Mouse (Mus musculus) liver, embryonic 15.5 days (tissue): ENCODE measurements around the gene Lcn12. TPM values are rescaled to one million over a fixed set of nuclear protein-coding genes. Genes with fewer than 3 reads are reported as not detected.

Experiments
- ATAC-seq: fragments of 200-750 bp; cut with Nextera tagmentation; 2 replicates; pipeline ENCODE4 v1.8.0; 2017; ENCODE audit warnings: moderate number of reproducible peaks, mild to moderate bottlenecking, moderate library complexity; ENCODE audit not compliant: insufficient read depth
- H3K27ac ChIP-seq: fragments of 300-500 bp; sonication (generic); replicated peaks from 2 replicates; pipeline ENCODE4 v1.5.1; 2015; ENCODE audit warnings: mild to moderate bottlenecking, inconsistent platforms
- H3K27me3 ChIP-seq: fragments of 300-500 bp; sonication (generic); 2 replicates; pipeline ENCODE4 v1.6.1; 2015; ENCODE audit warnings: mild to moderate bottlenecking, inconsistent platforms
- H3K36me3 ChIP-seq: fragments of 300-500 bp; sonication (generic); replicated peaks from 2 replicates; pipeline ENCODE4 v1.6.1; 2015; ENCODE audit warnings: moderate library complexity, mild to moderate bottlenecking, inconsistent platforms
- H3K4me1 ChIP-seq: fragments of 300-500 bp; sonication (generic); replicated peaks from 2 replicates; pipeline ENCODE4 v1.6.1; 2015; ENCODE audit warnings: inconsistent platforms
- H3K4me2 ChIP-seq: fragments of 300-500 bp; sonication (generic); 2 replicates; pipeline ENCODE4 v1.6.1; 2015; ENCODE audit warnings: moderate library complexity, mild to moderate bottlenecking, inconsistent platforms
- H3K4me3 ChIP-seq: fragments of 300-500 bp; sonication (generic); replicated peaks from 2 replicates; pipeline ENCODE4 v1.5.1; 2015; ENCODE audit warnings: mild to moderate bottlenecking, inconsistent platforms
- H3K9ac ChIP-seq: fragments of 300-500 bp; sonication (generic); 2 replicates; pipeline ENCODE4 v1.6.1; 2015; ENCODE audit warnings: moderate library complexity, mild to moderate bottlenecking, inconsistent platforms
- H3K9me3 ChIP-seq: fragments of 300-500 bp; sonication (generic); replicated peaks from 2 replicates; pipeline ENCODE4 v1.6.1; 2016; ENCODE audit warnings: inconsistent platforms
- WGBS: fragments of 180-500 bp; shearing (Covaris S2); methylation state at CpG from one replicate; pipeline ENCODE4 v1.1.7; 2015; ENCODE audit warnings: mixed read lengths; ENCODE audit not compliant: insufficient replicate concordance; 5-methylcytosine and 5-hydroxymethylcytosine counted together
- polyA plus RNA-seq: library from polyadenylated mRNA; unstranded; fragments of >200 nt; fragmentation: Nextera tagmentation; extraction: Ambion mirVana; gene quantifications from 2 replicates; pipeline ENCODE4 v1.2.1, GENCODE M21; 2015

Lcn12 gene
- not detected in 2 replicates for polyA plus RNA-seq

DNA sequence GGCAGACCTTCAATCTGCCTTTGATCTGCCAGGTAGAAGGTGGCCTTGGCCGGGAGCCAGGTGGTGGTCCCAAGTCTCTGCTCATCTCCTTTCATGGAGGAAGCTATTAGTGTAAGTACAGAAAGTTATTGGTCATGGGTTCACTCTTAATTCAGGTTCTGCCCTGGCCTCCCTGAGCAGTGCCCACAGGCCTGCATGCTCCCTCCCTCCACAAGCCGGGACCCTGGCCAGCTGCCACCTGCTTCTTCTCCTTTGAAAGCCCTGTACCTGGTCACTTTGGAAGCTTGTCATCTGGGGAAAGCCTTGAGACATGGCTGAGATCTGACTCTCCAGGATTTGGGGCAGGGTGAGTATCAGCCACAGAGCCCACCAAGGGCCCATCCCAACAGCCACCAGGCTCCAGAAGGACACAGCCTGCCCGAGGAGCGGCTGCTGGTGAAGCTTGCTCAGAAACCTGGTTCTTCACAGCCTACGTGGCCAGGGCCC is at the start of gene Lcn12:
TSS of gene Lcn12 (minus strand) at position 436 of the 486 bp plus-strand sequence.
- no peak for ATAC-seq
- Histone ChIP-seq H3K4me3 (no peak within 1 kb of the TSS), H3K4me2 (no peak within 1 kb of the TSS), H3K27me3 (no peaks in the 10 kb centered on the region), H3K36me3 (no peaks in the 10 kb centered on the region), H3K27ac (no peak within 1 kb of the TSS), H3K9ac (no peak within 1 kb of the TSS), H3K4me1 (peaks cover 22% of the 10 kb centered on the region), H3K9me3 (no peaks in the 10 kb centered on the region)
- WGBS = 72% methylated on average over 5 of the region's 5 CpGs

DNA sequence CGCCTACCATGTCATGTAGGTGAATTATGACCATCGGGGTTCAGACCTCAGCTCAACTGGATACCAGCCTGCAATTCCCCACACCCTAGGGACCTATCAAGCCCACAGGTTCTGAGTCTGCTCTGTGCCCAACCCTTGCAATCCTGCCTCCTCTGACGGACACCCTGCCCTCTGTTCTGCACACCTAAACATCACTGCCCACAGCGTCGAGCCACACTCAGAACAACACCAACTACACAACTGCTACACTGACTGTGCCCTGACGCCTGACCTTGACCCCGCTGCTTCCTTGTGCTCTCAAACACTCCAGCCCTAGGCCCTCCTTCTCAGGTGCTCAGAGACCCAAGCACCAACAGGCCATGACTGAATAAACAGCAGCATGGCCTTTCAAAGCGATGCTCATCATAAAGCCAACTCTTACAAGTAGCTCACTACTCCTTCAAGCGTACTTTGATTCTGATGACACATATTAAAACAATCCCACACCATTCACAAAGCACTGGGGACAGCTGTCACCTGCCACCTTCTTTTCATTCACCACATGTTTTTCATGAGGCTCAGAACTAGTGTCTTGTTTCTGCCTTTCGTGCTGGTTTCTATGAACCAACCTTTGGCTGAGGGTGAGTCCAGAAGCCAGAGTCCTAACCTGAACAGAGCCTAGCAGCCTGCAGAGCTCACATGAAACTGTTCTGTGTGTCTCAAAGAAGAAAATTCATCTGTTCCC is 48.1 kb upstream of the Lcn12 start:
- Histone ChIP-seq H3K27me3 (no peaks in the 10 kb centered on the region), H3K4me2 (no peak overlapping the region), H3K9ac (no peak overlapping the region), H3K36me3 (peaks cover 26% of the 10 kb centered on the region), H3K9me3 (no peaks in the 10 kb centered on the region), H3K4me1 (peaks cover 19% of the 10 kb centered on the region), H3K4me3 (no peak overlapping the region), H3K27ac (no peak overlapping the region)
- ATAC-seq = no peak
- 84% methylated on average over 10 of the region's 10 CpGs for WGBS

DNA sequence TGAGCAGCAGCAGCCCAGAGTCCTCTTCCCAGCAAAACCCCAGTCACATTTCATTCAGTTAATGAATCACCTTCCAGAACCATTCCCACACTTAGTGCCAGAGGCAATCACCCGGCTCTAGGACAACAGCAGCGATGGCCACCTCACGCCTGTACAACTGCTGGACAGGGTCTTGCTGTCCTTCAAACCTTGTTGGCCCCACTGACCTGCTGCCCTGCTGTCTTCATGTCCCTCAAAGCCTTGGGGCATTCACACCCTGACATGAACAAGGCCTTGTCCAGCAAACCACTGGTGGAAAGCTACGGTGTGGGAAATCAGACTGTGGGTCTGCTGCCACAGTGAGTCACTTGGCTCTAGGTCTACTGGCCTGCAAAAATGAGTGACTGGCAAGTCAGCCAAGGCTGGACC is 46.8 kb upstream of the Lcn12 start:
- no peak overlapping the region for H3K27ac ChIP-seq
- H3K36me3 ChIP-seq = peaks cover 38% of the 10 kb centered on the region
- no peaks in the 10 kb centered on the region for H3K27me3 ChIP-seq
- H3K4me3 ChIP-seq = no peak overlapping the region
- H3K9ac ChIP-seq = no peak overlapping the region
- H3K9me3 ChIP-seq = no peaks in the 10 kb centered on the region
- H3K4me1 ChIP-seq = peaks cover 11% of the 10 kb centered on the region
- no peak for ATAC-seq
- WGBS = 85% methylated on average over 4 of the region's 4 CpGs
- no peak overlapping the region for H3K4me2 ChIP-seq

DNA sequence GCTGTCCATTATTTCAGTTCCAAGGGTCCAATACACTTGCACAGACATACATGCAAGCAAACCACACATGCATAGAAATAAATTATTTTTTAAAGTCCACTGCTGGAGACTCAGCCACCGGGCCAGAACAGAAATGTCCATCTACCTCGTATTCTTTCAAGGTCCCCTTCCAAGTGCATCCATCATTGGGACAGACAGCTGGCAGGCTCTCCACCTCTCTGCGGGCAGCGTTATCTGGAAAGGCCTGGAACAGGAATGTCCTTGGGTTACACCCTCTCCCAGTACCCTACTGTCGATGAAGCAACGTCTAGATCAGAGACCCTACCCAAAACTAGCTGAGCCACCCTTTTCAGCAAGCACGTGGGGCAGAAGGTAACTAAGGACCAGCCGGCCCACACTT is 42.8 kb upstream of the Lcn12 start:
- Histone ChIP-seq H3K27me3 (no peaks in the 10 kb centered on the region), H3K9me3 (no peaks in the 10 kb centered on the region), H3K4me1 (peaks cover 7% of the 10 kb centered on the region), H3K36me3 (peaks cover 70% of the 10 kb centered on the region), H3K4me3 (no peak overlapping the region), H3K9ac (no peak overlapping the region), H3K27ac (no peak overlapping the region), H3K4me2 (no peak overlapping the region)
- 84% methylated on average over 8 of the region's 8 CpGs for WGBS
- ATAC-seq = no peak

DNA sequence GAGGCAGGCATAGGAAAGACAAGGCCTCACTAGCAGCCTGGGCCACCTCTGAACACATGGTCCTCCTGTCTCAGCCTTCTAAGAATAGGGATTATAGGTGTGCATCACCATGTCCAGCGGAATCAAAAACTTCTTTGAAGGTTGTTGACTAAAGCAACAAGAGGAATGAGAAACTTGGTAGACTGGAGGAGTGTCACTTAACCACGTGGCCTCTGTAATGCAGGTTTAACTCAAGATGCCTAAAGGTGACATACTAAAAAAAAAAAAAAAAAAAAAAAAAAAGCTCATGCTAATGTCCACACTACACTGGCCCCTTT is 41.1 kb upstream of the Lcn12 start:
- peaks cover 82% of the 10 kb centered on the region for H3K36me3 ChIP-seq
- ATAC-seq = no peak
- no peaks in the 10 kb centered on the region for H3K27me3 ChIP-seq
- peaks cover 7% of the 10 kb centered on the region for H3K4me1 ChIP-seq
- no peaks in the 10 kb centered on the region for H3K9me3 ChIP-seq
- no peak overlapping the region for H3K4me2 ChIP-seq
- H3K27ac ChIP-seq = no peak overlapping the region
- H3K4me3 ChIP-seq = no peak overlapping the region
- 87% methylated on average over 2 of the region's 2 CpGs for WGBS
- no peak overlapping the region for H3K9ac ChIP-seq

DNA sequence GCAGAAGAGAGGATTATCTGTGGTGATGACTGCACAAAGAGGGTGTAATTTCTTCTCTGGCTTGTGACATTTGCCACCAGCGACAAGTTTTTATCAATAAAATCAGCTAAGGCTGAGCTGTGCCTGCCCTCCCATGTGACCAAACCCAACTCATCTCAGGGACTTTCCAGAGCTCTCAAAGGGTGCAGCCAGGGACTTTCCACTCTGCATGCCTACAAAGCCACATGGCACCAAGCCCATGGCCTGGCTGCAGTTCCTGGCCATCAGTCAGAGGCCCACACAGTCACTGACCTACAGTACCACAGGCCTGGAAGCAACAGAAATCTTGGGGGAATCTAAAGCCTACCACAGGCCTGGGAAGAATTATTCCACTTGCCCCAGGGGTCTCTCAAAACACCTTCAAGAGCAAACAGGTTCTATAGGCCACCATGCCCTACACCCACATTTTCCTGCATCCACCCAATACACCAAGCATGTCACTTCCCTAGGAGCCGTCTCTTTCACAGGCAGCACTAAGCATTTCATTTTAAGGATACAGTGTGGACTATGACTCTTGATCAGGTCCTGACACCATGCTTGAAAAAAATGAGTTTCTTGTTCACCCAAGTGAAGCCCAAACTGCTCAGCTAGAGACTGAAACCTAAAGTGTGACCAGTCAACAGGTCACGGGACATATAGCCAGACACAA is 40.6 kb upstream of the Lcn12 start:
- peaks cover 87% of the 10 kb centered on the region for H3K36me3 ChIP-seq
- H3K4me3 ChIP-seq = no peak overlapping the region
- 58% methylated on average over 3 of the region's 3 CpGs for WGBS
- no peaks in the 10 kb centered on the region for H3K9me3 ChIP-seq
- no peak overlapping the region for H3K9ac ChIP-seq
- no peaks in the 10 kb centered on the region for H3K27me3 ChIP-seq
- H3K4me1 ChIP-seq = peaks cover 7% of the 10 kb centered on the region
- ATAC-seq = no peak
- no peak overlapping the region for H3K4me2 ChIP-seq
- no peak overlapping the region for H3K27ac ChIP-seq

DNA sequence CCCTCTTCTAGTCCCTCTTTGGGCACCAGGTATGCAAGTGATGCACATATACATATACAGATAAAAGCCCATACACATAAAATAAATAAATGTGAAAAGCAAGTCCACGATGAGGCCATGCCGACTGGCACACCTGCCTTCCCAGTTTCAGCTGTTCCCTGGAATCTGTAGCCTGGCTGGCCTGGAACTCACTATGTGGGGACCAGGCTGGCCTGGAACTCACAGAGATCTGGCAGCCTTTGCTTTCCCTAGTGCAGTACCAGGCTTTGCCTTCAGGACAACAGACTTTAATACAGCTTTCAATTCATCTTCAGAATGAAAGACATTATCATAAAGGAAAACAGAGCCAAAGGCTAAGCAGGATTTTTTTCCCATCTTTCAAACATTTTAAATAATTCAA is 40.0 kb upstream of the Lcn12 start:
- Histone ChIP-seq H3K4me2 (no peak overlapping the region), H3K4me3 (no peak overlapping the region), H3K27ac (no peak overlapping the region), H3K9me3 (no peaks in the 10 kb centered on the region), H3K9ac (no peak overlapping the region), H3K36me3 (peaks cover 92% of the 10 kb centered on the region), H3K27me3 (no peaks in the 10 kb centered on the region), H3K4me1 (peaks cover 7% of the 10 kb centered on the region)
- ATAC-seq = no peak
- 93% methylated on average over 2 of the region's 2 CpGs for WGBS

DNA sequence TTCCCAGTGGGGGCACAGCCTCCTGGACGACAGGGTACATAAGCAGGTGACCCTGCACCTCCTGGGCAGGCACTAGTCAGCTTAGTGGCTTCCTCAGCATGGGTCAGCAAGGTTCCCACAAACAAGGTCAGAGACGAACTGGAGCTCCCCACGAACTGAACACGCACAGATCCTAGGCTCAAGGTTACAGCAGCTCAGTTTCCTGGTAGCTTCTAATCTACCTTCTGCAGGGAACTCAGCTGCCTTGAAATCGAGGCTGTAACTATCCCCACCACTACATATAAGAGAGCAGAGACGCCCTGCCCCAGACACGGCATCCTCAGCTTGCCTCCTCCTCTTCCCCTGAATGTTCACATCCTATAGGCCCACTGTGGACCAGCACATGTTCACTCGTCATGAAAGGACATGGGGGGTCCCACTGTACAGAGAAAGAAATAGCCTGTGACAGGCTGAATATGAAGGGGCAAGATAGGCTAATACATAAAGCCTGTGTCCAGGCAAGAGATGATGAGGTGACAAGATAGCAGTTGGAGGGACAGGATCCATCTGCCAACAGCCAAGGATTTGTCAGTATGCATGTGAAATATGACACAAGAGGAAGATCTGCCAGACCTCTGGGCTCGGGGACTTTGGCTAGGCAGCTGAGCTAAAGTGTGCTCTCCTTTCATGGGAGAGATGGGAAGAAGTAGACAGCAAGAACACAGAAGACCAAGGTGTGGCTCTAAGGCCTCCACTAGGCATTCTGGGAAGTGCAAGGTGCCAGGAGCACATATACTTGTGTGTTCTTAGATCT is 33.0 kb upstream of the Lcn12 start:
- Histone ChIP-seq H3K9me3 (no peaks in the 10 kb centered on the region), H3K9ac (no peak overlapping the region), H3K27me3 (no peaks in the 10 kb centered on the region), H3K4me3 (no peak overlapping the region), H3K27ac (no peak overlapping the region), H3K4me1 (no peaks in the 10 kb centered on the region), H3K36me3 (peaks cover 96% of the 10 kb centered on the region), H3K4me2 (no peak overlapping the region)
- 67% methylated on average over 9 of the region's 9 CpGs for WGBS
- no peak for ATAC-seq

DNA sequence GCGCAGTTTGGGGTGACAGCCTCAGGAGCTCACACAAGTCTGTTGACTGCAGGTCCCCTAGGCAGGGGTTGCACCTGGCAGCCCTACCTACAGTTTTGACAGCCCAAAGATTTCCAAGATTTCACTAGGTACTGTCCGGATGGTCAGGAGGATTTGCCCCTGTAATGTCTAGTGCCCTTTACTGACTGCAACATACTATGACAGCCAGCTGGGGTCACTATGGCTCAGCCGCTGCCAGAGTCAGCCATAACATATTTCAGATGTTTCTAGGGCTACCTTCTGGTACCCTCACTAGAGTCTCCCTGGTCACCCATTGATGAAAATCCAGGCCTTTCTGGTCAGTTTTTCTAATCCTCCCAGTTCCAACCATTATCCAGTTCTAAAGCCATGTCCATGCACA is 16.2 kb upstream of the Lcn12 start:
- H3K27ac ChIP-seq = no peak overlapping the region
- 61% methylated on average over 3 of the region's 3 CpGs for WGBS
- H3K9ac ChIP-seq = no peak overlapping the region
- peaks cover 3% of the 10 kb centered on the region; the same call in 1 of the 2 replicates for H3K4me1 ChIP-seq
- no peak for ATAC-seq
- H3K4me3 ChIP-seq = no peak overlapping the region
- no peaks in the 10 kb centered on the region for H3K27me3 ChIP-seq
- H3K9me3 ChIP-seq = no peaks in the 10 kb centered on the region
- peaks cover 7% of the 10 kb centered on the region for H3K36me3 ChIP-seq
- H3K4me2 ChIP-seq = no peak overlapping the region

DNA sequence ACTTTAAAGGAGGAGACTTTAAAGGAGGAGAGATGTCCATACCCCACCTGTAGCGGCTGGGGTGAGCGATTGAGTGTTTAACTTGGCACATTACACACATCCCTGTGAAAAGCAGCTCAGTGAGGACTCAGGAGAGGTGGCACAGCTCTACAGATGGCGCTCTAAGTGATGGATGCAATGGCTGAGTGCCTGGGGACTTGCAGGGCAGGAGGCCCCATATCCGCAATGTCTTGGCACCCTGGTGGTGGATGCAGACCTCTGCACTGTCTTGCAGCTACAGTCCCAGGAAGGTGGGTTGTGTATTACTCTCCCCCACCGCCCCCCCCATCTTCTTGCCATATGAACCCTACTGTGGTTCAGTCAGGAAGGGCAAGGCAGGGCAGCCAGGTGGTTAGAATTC is 13.3 kb upstream of the Lcn12 start:
- Histone ChIP-seq H3K9me3 (no peaks in the 10 kb centered on the region), H3K4me2 (no peak overlapping the region), H3K27ac (no peak overlapping the region), H3K27me3 (no peaks in the 10 kb centered on the region), H3K4me1 (peaks cover 33% of the 10 kb centered on the region), H3K36me3 (peaks cover 29% of the 10 kb centered on the region), H3K9ac (no peak overlapping the region), H3K4me3 (no peak overlapping the region)
- 50% methylated on average over 5 of the region's 5 CpGs for WGBS
- ATAC-seq = no peak

DNA sequence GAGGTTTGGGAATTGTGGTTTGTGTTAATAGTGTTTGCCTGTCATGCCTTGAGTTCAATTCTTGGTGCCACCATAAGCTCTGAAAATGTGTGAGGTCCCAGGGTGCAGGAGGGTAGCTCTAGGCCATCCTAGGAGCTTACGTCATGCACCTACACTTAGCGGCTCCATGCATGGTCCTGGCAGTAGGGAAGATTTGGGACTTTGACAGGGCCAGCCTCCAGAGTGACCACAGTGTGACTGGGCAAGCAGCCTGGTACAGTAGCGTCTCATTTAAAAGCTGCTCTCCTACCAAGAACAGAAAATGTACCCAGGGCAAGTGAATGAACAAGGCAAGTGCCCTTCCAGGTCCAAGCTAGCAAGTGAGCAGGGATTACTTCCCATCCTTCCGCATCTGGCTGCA is 12.1 kb upstream of the Lcn12 start:
- ATAC-seq = no peak

More for the DNA sequence above, 12.1 kb upstream of the Lcn12 start:
- Histone ChIP-seq H3K9me3 (no peaks in the 10 kb centered on the region), H3K9ac (no peak overlapping the region), H3K4me1 (peaks cover 43% of the 10 kb centered on the region), H3K36me3 (peaks cover 29% of the 10 kb centered on the region), H3K27me3 (no peaks in the 10 kb centered on the region), H3K27ac (no peak overlapping the region), H3K4me3 (no peak overlapping the region), H3K4me2 (no peak overlapping the region)
- 82% methylated on average over 4 of the region's 4 CpGs for WGBS
